Mouse (Mus musculus) spleen, postnatal 10 days (tissue): ENCODE results near the gene Pes1.
"Not testable (repeated sequence)": the region's sequence is repeated elsewhere in the genome, so short reads cannot be mapped to it uniquely, and the experiment has no call there.

ENCODE experiments used
- DNase-seq, 2 experiments: peaks; one replicate each; pipeline ENCODE4 v3.0.0; 2021 to 2022; ENCODE audit warnings: low spot score in 2 of 2

The Pes1 gene

DNA sequence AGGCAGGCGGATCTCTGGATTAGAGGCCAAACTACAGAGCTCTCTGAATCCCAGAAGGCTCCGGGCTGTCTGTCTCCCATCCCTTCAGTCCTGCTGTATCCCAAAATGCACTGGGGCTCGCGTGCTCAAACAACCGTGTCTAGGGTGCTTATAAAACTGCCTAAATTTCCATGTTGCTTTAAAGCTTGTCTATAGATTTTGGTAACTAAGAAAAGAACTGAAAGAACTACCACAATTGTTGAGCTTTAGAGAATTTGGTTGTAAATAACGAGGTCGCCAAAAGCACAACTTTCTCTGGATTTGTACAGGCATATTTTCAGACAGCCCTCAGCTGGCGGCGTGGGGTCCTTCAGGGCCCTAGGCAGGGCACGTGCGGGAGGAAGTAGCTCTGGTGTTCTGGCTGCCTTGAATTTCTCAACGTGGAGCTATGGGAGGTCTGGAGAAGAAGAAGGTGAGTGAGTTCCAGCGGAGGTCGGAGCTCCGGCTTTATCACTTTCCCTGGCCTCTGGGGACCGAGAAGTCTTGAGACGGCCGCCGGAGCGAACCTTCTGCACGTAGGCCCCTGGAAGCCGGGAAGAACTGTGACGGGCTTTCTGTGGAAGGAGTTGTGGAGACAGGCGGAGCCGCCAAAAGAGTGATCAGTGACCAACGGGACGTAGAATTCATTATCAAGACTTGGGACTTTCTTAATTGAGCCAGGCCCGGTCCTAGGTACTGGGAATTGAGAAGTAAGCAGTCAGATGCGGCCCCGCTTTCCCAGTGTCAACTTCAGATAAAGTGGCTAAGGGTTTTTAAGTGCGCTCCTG, at the start of gene Pes1:
Gene Pes1 (plus strand): TSS at position 366 of the 806 bp plus-strand sequence.
- peak; percentile 66 to 76 for DNase-seq

DNA sequence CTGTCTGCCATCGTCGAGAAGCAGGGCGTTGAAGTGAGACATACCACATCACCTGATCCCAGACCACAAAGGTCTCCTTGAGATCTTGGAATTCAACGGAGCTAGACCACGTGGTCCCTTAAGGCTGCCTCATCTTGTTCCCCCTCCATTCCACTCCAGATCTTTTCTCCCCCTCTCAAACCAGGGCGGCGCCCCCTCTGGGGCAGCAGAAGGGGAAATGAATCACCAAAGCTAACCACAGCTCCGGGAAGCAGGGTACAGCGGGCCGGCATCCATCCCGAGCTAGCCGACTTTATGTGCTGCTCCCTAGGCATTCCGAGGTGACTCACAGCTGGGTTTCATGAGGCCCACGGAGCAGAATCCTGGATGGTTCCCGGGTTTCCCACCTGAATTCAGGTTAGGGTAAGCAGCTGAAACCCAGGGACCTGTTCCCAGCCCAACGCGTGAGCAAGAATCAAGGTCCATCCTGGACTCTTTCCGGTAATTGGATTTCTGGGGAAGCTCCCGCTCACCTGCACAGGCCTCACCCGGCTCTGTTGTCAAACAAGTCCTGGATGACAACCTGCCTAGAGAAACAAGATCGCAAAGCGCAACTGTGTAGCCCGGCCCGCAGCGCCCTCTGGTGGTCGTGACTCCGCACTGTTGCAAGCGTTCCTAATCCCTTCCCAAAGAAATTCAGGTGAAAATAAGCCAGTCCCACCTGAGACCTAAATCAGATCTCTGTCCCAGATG, 49.5 kb upstream of the Pes1 start, which contains the start of gene Slc35e4:
Gene Slc35e4 (minus strand): TSS at position 556 of the 732 bp plus-strand sequence.
- DNase-seq = peak; percentile 68 to 86

DNA sequence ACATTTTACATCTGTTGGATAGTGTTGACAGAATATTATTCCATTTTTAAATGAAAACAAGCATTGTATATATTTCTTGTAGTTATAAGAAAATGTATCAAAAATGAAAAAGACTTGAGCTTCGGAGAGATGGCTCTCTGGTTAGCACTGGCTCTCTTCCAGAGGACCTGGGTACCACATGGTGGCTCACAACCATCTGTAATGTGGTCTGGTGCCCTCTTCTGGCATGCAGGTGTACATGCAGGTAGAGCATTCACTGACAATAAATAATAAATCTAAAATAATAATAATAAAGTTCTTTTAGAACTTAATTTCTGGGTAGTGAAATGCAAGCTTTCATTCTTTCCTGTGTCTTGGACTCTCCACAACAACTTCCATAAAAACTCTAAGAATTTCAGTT, 45.0 kb upstream of the Pes1 start:
- peak in 1 of 2 experiments; percentile 40 for DNase-seq

DNA sequence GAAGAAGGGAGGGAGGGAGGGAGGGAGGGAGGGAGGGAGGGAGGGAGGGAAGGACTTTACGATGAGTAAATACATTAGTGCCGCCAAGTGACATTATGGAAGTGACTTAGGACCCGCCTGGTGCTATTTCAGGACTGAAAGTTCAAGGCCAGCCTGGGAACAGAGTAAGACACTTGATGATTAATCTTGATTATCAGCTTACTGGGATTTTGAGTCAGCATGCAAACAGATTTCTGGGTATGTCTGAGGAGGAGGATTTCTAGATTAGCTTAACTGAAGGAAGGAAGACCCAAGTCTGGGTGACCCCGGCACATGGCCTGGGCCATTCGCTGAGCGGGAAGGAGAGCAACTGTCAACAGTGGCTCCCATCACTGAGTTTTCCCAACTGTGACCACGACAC, 43.3 kb upstream of the Pes1 start:
- DNase-seq = no peak

DNA sequence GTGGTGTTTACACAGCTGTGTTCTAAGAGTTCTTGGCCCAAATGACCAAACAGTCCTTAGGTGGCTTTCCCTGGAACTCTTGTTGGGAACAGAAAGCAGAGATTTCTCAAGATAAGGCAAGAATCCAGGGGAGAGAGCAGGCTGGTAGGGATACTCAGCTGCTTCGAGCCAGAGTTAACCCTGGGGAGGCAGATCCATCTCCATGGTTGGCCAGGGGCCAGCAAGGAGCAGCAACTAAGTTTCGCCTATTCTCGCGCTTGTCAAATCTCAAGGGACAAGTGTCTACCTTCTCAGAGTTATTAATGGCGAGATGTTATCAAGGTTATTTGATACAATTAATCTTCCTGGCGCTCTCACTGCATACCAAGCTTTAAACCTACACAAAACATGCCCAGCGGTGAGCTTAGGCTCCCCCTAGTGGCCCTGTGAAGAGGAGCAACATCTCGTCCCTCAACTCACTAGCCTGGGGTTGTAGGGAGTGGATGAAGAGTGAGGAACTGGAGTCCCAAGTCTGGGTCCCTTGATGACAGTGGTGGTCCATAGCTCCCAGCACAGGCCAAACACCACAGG, 42.4 kb upstream of the Pes1 start:
- peak; percentile 24 to 60 for DNase-seq

DNA sequence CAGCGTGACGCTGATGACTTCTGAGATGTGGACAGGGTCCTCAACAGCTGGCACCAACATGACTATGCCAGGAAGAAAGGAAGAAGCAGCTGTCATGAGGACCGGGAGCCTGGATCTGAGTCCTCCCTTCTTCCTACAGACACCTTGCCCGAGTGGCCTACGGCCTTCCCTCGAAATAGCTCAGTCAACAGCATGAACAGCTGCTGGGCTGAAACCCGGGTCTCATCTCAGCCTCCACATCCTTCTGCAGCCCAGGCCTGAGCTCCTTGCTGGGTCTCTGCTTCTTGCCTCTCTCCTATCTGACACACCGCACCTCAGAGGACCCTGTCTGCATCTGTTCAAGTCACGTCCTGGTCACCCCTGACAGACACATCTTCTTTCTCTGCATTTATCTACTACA, 41.7 kb upstream of the Pes1 start:
- DNase-seq = no peak

DNA sequence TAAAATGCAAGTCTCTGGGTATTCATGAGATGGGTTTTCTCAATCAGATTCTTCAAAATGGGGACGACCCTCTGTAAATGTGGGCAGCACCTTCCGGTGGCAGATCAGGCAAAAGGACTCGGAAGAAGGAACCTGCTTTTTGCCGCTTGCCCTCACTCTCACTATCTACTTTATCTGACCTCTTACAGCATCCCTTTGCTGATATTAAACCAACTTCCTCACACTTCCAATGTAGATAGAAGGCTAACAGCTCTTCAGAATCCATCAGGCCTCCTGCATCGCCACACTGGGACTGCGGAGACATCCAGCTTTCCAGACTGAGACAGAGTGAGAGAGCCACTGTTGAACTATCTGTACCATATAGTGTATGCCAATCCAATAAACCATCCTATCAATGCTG, 41.0 kb upstream of the Pes1 start:
- DNase-seq = no peak

DNA sequence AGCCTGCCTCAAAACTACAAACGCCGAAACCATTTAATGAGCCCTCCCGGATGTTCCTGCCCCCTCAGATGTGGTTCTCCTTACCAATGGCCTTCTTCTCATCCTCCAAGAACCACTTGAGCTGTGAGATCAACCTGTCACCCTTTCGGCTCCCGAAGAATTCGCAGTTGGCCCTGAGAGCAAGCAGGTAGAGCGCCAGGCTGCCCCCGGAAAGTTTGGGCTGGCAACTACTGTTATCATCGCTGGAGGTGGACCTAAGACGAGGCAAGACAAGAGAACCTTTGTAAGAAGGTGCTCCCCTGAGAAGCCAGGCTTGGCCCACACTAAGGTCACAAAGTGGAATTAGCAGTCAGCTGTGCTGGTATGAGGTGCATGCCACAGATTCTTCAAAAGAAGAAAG, 37.9 kb upstream of the Pes1 start:
- peak in 1 of 2 experiments; percentile 2 for DNase-seq

DNA sequence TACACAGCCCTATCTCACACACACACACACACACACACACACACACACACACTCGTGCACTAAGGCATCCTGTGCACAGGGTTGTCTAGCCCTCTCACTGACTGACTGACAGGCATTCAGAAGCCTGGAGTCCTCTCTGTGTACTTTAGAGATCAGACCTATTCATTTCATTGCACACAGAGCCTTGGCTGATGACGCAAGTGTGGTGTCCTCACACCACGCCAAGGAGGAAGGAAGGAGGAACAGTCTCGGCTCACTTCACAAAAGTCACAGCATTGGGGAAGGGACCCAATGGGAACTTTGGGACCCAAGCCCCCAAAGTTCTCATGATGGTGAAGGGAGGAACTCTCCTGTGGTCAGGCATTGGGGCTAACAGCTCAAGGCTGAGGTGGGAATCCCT, 33.8 kb upstream of the Pes1 start:
- peak in 1 of 2 experiments; percentile 20 for DNase-seq

DNA sequence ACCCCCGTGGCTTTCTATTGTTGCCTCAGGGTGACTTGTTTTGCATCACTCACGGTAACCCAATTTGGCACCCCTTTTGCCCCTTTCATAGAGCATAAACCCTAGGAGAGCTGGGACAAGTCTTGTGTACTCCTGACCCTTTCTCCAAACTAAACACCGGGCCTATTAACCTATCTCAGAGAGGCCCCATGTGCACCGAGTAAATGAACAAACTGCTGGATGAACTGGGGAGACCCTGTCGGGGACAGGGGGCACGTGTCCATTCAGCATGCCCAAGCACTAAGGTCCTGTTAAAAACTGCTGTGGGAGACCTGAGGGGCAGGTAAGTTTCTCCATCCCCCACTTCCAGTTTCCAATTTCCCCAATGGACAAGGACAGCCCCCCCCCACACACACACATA, 32.8 kb upstream of the Pes1 start:
- DNase-seq = peak in 1 of 2 experiments; percentile 5

DNA sequence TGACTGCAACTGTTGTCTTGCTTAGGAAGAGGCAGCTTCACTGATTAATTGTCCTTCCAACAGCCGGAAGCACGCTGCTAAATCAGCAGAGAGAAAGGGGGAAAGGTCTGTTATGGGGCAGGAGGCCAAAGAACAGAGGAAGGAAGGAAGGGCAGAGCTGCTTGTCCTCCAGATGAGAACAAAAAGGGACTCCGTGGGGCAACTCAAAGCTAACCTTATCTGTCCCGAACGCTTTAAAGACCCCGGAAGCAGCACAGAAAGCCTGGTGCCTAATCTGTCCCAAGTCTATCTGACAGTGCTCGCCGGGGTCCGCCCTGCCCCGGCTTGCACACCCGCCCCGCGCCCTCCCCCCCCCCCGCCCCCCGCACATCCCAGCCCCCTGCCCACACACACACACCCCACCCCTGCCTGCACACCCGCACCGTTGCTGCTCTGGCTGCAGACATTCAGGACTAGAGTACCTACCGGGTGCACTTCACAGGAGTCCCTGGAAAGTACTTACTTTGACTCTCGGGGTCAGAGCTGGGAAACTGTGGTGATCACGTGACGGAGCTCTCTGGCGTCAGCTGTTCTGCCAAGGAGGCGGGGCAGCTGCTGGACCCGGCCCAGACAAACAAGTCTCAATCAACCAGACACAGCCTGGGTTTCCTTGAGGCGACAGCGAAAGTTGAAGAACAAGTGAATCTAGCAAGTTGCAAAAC, 32.1 kb upstream of the Pes1 start, which contains the start of gene Tcn2:
Gene Tcn2 (minus strand): TSS at position 649 of the 701 bp plus-strand sequence.
- DNase-seq = peak; percentile 34 to 75

DNA sequence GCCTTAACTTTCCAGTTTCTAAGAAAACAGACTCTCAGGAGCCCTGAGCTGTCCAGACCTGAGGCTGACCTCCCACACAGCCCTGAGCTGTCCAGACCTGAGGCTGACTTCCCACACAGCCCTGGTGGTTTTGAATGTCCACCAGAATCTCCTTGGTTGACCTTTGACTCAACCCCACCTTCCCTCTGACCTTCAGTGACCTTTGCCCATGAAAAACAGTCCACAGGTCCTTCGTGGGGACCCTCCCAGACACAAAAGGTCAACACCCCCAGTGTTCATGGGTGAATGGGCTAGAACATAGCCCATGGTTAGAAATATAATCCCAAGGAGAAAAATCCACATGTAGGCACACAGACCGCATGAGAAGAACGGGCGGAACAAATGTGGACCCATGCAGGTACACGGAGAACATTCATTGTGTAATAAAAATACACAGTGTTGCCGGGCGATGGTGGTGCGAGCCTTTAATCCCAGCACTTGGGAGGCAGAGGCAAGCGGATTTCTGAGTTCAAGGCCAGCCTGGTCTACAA, 30.0 kb upstream of the Pes1 start:
- peak in 1 of 2 experiments; percentile 5 for DNase-seq

DNA sequence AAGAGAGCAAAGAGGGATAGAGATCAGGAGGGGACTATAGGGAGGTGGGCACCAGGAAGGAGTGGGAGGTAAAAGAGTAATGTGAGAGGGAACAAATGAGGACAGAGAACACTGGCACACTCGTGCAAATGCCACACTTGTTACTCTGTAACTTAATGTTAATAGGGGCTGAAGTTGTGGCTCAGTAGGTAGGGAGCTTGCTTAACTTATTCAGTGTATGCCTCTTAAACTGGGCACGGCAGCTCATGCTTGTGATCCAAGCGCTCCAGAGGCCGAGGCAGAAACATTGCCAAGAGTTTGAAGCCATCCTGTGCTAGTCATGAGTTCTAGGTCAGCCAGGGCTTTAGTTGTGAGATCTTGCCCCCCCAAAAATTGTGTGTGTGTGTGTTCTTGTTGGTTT, 28.6 kb upstream of the Pes1 start:
- DNase-seq = peak in 1 of 2 experiments; percentile 4

DNA sequence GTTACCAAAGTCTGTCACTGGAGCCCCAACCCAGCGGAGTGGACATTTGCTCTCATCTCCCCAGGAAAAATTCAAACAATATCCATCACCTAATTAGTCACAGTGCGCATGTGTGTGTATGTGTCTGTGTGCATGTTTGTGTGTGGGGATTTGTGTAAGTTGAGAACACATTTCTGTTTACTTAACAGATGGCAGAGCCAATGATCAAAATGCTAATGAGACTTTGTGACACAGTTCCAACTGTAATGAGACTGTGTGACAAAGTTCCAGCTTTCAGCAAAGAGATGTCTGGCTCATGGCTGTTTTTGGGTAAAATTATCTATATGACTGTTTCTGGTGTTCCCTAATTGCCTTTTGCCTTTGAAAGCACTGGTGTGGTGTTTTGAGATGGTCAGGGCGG, 27.5 kb upstream of the Pes1 start:
- no peak for DNase-seq

DNA sequence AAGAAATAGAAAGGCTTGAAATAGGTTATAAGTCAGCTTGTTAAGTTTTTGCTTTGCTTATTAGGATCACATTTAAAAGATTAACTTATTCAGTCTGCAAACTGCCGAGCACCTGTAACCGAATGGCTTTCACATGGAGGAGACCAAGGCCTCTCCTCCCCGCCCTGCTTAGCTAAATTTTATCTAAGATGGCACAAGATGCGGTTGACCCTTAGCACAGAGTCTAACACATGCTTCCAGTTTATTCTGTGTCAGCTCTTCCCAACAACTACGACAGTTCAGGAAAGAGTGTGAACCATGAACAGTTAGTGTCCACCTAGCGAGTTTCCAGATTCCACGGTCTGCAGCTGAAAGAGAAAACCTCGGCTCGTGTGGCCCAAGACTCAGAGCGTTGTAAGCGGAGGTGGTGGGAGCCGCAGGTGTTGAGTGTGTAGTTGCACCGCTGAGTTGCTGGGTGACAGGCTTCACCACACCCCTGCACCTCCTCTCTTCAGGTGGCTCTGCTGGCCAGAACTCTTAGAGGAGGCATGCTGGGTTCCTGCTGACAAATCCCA, 26.4 kb upstream of the Pes1 start:
- DNase-seq = peak in 1 of 2 experiments; percentile 6

DNA sequence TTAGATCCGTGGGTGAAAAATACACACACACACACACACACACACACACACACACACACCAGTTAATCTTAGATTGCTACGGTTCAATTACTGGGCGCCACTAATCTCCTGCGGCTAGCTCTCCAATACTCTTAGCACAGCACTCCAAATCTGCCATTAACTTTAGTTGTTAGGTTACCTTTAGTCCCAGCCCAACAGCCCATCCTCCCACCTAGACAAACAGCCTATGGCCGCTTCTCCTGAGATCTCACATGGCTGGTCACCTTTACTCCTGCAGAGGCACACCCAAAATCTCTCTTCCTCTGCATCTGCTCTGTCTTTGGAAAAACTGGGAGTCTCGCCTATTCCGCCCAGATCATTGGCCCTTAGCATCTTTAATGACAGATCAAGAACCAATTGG, 22.4 kb upstream of the Pes1 start:
- DNase-seq = peak in 1 of 2 experiments; percentile 1

DNA sequence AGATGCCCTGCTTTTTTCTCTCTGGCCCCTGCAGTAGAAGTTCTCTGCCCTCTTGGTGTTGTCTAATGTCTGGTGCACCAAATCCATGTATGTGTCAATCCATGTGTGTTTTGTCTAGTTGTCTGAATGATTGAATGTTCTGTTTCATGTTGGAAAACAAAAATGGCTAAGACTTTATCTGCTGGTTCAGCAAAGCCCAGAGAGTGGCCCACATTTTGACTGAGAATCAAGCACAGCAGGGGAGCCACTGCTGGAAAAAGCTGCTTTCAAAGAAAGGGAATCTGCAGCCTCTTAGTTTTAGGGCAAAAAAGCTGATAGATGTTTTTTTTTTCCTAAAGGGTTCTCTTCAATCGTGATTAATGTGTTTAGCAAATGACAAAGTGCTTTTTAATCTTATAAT, 17.4 kb upstream of the Pes1 start:
- DNase-seq = peak in 1 of 2 experiments; percentile 0

DNA sequence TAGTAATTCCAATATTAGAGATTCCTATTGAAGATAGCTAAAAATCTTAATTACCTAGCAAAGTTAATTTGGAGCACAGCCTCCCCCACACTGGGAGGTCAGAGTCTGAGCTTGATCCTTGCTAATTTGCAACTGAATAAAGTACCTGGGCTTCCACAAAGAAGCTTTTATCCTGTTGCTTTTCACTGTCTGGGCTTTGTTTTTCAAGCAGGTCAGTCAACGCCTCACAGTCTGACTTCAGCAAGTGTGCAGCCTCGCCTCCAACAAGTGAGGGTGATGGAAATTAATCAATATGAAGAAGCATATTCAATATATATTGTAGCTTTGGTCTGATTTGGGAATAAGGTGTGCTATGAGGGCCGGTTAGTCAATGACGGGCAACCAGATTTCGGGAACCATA, 8.9 kb upstream of the Pes1 start:
- DNase-seq = not testable (repeated sequence)

DNA sequence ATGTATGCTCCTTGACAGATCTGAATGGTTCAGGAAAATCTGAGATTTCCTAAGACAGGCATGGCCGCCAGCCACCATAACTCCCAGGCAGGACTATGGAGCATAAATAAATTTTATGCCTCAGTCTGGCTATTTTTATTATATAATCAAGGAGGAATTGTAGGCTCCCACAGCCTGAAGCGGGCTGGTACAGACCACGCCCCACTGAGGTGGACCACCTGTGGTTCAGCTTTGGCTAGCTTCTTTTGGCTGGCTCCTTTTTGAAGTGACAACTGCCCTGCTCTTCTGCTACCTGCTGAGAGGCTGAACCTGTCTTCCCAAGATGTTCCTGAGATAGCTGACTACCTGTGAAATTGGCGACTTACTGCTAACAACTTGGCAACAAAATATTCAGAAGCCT, 8.4 kb upstream of the Pes1 start:
- DNase-seq = peak in 1 of 2 experiments; percentile 2

DNA sequence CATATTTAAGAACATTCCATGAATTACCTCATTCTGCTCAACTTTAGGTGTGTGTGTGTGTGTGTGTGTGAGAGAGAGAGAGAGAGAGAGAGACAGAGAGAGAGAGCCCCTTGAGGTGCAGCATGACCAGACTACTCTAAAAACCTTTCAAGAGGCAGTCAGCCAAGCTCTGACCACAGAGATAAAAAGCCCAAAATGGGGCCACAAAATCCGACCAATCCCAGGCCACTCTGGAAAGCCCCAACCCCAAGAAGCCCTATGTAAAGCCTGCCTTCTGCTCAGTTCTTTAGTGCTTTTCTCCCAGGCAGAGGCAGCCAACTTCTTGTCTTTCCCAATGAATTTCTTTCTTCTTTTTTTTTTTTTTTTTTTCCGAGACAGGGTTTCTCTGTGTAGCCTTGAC, 2.9 kb upstream of the Pes1 start:
- peak in 1 of 2 experiments; percentile 4 for DNase-seq

DNA sequence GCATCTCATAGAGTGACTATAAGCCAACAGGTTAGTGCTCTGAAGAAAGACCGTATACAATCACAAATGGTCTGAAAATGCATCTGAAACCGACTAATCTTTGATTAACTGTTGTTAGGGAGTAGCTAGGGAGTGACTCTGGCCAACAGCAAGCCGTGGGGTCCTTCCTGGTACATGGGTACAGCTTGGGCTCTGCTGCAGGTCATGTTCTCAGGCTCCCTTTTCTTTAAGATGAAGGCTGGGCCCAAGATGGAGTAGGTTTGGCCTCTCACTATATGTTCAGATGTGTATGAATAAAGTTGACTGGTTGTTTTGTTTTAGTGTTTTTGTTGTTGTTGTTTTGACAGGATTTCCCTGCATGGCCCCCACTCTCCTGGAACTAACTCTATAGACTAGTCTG, 2.0 kb upstream of the Pes1 start:
- peak in 1 of 2 experiments; percentile 2 for DNase-seq
